Mouse (Mus musculus) bone marrow, adult 2 months (tissue): ENCODE measurements at regions not wholly inside any gene's neighbourhood (a gene's known extent, or its start where the extent isn't known, plus 50 kb on each side); places are given as distances from the start of the nearest gene placed in this dataset.

ENCODE experiments used
- CTCF ChIP-seq: fragments of 200-500 bp; IDR thresholded peaks from 2 replicates; pipeline ENCODE4 v1.5.1; 2011; ENCODE audit warnings: low read length, control low read depth; ENCODE audit not compliant: control insufficient read depth, insufficient read depth
- POLR2A ChIP-seq: fragments of 200-500 bp; IDR thresholded peaks from 2 replicates; pipeline ENCODE4 v1.6.1; 2011; ENCODE audit warnings: low read depth, mild to moderate bottlenecking, control low read depth, low read length, borderline replicate concordance; ENCODE audit not compliant: control insufficient read depth

DNA sequence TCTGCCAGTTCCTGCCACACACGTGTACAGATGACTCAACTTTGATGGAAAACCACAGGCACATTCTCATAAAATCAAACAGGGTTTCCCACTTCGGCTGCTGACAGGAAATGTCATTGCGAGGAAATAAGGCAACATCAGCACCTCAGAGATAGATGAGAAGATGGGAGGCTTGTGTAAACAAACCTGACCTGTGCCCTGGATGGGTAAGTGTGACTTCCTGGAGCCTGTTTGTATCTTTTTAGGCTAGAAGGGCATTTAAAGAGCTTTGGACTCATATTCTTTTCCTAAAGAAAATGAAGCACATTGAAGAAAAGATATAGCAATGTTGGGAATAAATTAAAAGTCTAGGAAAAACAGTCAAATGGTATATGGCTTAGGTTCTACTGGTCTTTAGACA lies 449.0 kb downstream of the Isl1 start:
- TF ChIP-seq CTCF = no peak
- TF ChIP-seq POLR2A = no peak
